Mouse (Mus musculus): Measurements from ENCODE around the gene 4933402D24Rik. TPM values are rescaled to one million over a fixed set of nuclear protein-coding genes. Genes with fewer than 3 reads are reported as not detected.

Gene 4933402D24Rik
- 0.09 TPM in 2 replicates for polyA plus RNA-seq (2015; fragmentation: Nextera tagmentation; extraction: Ambion mirVana)

- ATAC-seq (ENCODE audit: insufficient number of reproducible peaks, low FRiP score, low TSS enrichment, low read depth) = no peak
- H3K36me3 ChIP-seq = no peaks in the 10 kb centered on the region
Measured at GRCm38 (mm10) chr1:63769167-63769566, at the start of gene 4933402D24Rik. 4933402D24Rik (minus strand) TSS chr1:63769267.

GRCm38 (mm10) chr1:63808584-63808983, 39.5 kb upstream of the 4933402D24Rik start:
- Histone ChIP-seq H3K9me3 (replicated peaks) (no peaks in the 10 kb centered on the region), H3K27ac (replicated peaks) (no peak overlapping the region), H3K4me3 (replicated peaks) (no peak overlapping the region), H3K27me3 (no peaks in the 10 kb centered on the region), H3K36me3 (no peaks in the 10 kb centered on the region), H3K4me2 (replicated peaks) (no peak overlapping the region), H3K9ac (no peak overlapping the region), H3K4me1 (no peaks in the 10 kb centered on the region)
- no peak for ATAC-seq (ENCODE audit: insufficient number of reproducible peaks, low FRiP score, low TSS enrichment, low read depth)
- WGBS = 50% methylated on average over 3 of the region's 3 CpGs

More at GRCm38 (mm10) chr1:63769167-63769566, at the start of gene 4933402D24Rik:
- peaks cover 21% of the 10 kb centered on the region for H3K4me1 ChIP-seq
- H3K9ac ChIP-seq = no peak within 1 kb of the TSS
- WGBS = 60% methylated on average over 5 of the region's 5 CpGs
- H3K4me2 ChIP-seq (replicated peaks) = peak within 1 kb of the TSS; percentile 24; the same call in 1 of the 2 replicates
- H3K27ac ChIP-seq (replicated peaks) = peak within 1 kb of the TSS; percentile 63
- H3K9me3 ChIP-seq (replicated peaks) = no peaks in the 10 kb centered on the region
- H3K27me3 ChIP-seq = no peaks in the 10 kb centered on the region
- no peak within 1 kb of the TSS for H3K4me3 ChIP-seq (replicated peaks)

DNA sequence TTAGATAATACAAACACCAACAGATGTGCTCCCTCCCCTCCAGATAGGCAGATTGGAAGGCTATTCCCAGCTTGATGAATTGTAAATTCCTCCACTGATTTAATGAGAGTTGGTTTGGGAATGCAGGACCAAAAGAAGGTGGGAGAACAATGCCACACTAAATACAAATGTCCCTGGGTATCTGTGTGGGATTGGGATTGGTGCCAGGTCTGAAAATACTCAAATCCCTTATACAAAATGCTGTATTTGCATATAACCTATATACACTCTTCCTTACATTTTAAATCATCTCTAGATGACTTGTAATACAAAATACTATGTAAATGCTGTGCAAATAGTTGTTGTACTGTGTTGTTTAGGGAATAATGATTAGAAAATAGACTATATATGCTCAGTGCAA, 36.0 kb upstream of the 4933402D24Rik start:
- no peaks in the 10 kb centered on the region for H3K9me3 ChIP-seq (replicated peaks)
- H3K36me3 ChIP-seq = no peaks in the 10 kb centered on the region
- no peak overlapping the region for H3K9ac ChIP-seq
- H3K27ac ChIP-seq (replicated peaks) = no peak overlapping the region
- no peak overlapping the region for H3K4me2 ChIP-seq (replicated peaks)
- no peaks in the 10 kb centered on the region for H3K27me3 ChIP-seq
- ATAC-seq (ENCODE audit: insufficient number of reproducible peaks, low FRiP score, low TSS enrichment, low read depth) = no peak
- no peaks in the 10 kb centered on the region for H3K4me1 ChIP-seq
- no peak overlapping the region for H3K4me3 ChIP-seq (replicated peaks)

- Histone ChIP-seq H3K4me1 (no peaks in the 10 kb centered on the region), H3K27ac (replicated peaks) (no peak overlapping the region), H3K4me2 (replicated peaks) (no peak overlapping the region), H3K4me3 (replicated peaks) (no peak overlapping the region), H3K9ac (no peak overlapping the region), H3K36me3 (no peaks in the 10 kb centered on the region), H3K27me3 (no peaks in the 10 kb centered on the region), H3K9me3 (replicated peaks) (no peaks in the 10 kb centered on the region)
- no peak for ATAC-seq (ENCODE audit: insufficient number of reproducible peaks, low FRiP score, low TSS enrichment, low read depth)
Measured at GRCm38 (mm10) chr1:63794326-63794725, 25.3 kb upstream of the 4933402D24Rik start.

DNA sequence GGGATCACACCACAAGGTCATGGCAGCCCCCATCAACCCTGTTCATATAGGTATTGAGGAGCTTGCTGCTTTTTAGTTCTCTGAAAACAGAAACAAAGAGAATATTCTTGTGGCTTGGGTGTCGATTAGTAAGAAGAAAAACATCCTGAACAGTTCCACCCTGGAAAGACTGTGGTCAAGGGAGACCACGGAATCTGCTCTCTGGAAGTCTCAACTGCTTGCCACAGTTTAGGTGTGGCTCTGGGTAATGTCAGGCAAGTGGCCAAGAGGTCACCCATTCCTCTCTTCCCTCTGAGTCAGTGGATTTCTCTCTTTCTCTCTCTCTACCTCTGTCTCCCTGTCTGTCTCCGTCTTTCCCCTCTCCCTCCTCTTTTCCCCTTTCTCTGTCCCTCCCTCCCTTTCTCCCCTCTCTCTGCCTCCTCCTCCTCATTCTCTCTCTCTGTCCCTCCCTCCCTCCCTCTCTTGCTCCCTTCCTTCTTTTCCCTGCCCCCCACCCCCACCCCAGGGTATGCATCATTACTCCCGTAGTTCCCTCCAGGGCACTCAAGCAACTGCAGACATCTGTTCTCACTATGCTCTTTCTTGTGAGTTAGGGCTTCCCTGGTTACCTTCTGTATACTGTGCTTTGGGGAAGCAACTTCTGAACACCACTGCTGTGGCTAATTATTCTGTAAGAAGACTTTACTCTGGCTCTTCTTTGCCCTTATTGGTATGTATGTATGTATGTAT, 8.0 kb upstream of the 4933402D24Rik start:
- Histone ChIP-seq H3K9ac (no peak overlapping the region), H3K36me3 (no peaks in the 10 kb centered on the region), H3K9me3 (replicated peaks) (no peaks in the 10 kb centered on the region), H3K4me3 (replicated peaks) (no peak overlapping the region), H3K27me3 (no peaks in the 10 kb centered on the region), H3K27ac (replicated peaks) (no peak overlapping the region), H3K4me1 (no peaks in the 10 kb centered on the region), H3K4me2 (replicated peaks) (no peak overlapping the region)
- ATAC-seq (ENCODE audit: insufficient number of reproducible peaks, low FRiP score, low TSS enrichment, low read depth) = peak; percentile 43; the same call in 1 of the 2 replicates
- 31% methylated on average over 4 of the region's 4 CpGs for WGBS

DNA sequence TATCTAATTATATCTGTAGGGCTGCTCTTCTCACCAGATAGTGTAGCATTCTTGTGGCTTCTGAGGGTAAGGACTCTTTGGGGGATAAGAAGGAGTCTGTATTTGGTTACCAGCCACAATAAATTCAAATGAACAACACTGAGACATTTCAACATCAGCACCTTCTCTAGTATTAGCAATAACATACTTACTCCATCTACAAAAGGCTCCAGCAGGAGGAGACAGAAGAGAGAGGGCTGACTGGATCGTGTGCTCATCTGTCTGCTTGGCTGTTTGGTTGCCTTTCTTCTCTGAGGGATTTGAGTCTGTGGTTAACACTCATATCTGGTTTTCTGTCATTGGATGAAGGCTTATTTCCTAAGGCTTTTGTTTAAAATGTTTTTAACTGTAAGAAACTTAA, 7.3 kb upstream of the 4933402D24Rik start:
- no peaks in the 10 kb centered on the region for H3K9me3 ChIP-seq (replicated peaks)
- no peaks in the 10 kb centered on the region for H3K27me3 ChIP-seq
- H3K9ac ChIP-seq = no peak overlapping the region
- no peaks in the 10 kb centered on the region for H3K36me3 ChIP-seq
- 31% methylated on average over 1 of the region's 1 CpGs for WGBS
- no peak overlapping the region for H3K4me2 ChIP-seq (replicated peaks)
- ATAC-seq (ENCODE audit: insufficient number of reproducible peaks, low FRiP score, low TSS enrichment, low read depth) = no peak
- H3K27ac ChIP-seq (replicated peaks) = no peak overlapping the region
- H3K4me3 ChIP-seq (replicated peaks) = no peak overlapping the region
- H3K4me1 ChIP-seq = no peaks in the 10 kb centered on the region

DNA sequence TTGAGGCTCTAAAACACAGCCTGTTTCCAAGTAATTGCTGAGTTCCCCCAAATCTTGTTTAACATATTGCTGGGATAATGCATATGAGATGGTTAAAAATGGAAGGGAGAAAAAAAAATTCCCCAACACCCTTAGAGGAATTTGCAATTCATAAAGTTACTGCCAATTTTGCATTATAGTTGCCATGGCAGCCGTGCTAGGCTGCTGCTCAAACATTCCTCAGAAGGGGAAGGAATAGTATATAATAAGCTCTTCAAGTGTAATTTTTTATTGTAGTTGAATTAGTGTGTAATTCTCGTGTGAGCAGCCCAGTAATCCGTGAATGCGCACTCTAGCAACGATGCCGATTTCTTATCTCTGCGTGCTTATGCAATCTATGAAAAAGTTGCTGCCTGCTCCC, 1.2 kb upstream of the 4933402D24Rik start:
- Histone ChIP-seq H3K27ac (replicated peaks) (no peak overlapping the region), H3K4me2 (replicated peaks) (no peak overlapping the region), H3K36me3 (no peaks in the 10 kb centered on the region), H3K9me3 (replicated peaks) (no peaks in the 10 kb centered on the region), H3K4me3 (replicated peaks) (no peak overlapping the region), H3K4me1 (peaks cover 21% of the 10 kb centered on the region), H3K9ac (no peak overlapping the region), H3K27me3 (no peaks in the 10 kb centered on the region)
- 51% methylated on average over 7 of the region's 7 CpGs for WGBS
- no peak for ATAC-seq (ENCODE audit: insufficient number of reproducible peaks, low FRiP score, low TSS enrichment, low read depth)

GRCm38 (mm10) chr1:63768112-63768511, 955 bp downstream of the 4933402D24Rik start:
- H3K27ac ChIP-seq (replicated peaks) = peak overlapping the region; percentile 73
- ATAC-seq (ENCODE audit: insufficient number of reproducible peaks, low FRiP score, low TSS enrichment, low read depth) = peak; percentile 60; the same call in 1 of the 2 replicates
- H3K4me1 ChIP-seq = peaks cover 24% of the 10 kb centered on the region
- H3K4me2 ChIP-seq (replicated peaks) = peak overlapping the region; percentile 24; the same call in 1 of the 2 replicates
- H3K4me3 ChIP-seq (replicated peaks) = no peak overlapping the region
- H3K9me3 ChIP-seq (replicated peaks) = no peaks in the 10 kb centered on the region
- no peak overlapping the region for H3K9ac ChIP-seq
- no peaks in the 10 kb centered on the region for H3K27me3 ChIP-seq
- no peaks in the 10 kb centered on the region for H3K36me3 ChIP-seq
- WGBS = 36% methylated on average over 8 of the region's 8 CpGs

DNA sequence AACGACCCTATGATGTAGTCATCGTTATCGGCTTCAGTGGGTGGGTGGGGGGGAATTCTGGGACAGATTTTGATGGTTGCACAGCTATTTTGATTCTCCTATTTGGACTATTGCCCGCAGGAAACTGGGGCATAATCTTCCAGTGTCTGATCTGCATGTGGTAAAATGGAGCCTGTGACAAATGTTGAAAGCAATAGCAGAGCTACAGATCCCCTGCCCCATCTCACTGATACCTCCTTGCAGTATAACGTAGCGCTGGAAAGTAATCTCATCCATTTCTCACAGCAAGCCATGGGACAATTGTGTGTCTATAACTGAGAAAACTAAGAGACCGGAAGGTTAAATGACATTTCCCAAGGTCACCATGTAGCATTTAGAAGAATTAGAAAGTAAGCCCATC, 4.7 kb downstream of the 4933402D24Rik start:
- Histone ChIP-seq H3K9ac (no peak overlapping the region), H3K9me3 (replicated peaks) (no peaks in the 10 kb centered on the region), H3K36me3 (no peaks in the 10 kb centered on the region), H3K4me3 (replicated peaks) (no peak overlapping the region), H3K27me3 (no peaks in the 10 kb centered on the region), H3K4me2 (replicated peaks) (no peak overlapping the region), H3K27ac (replicated peaks) (no peak overlapping the region), H3K4me1 (peaks cover 13% of the 10 kb centered on the region)
- ATAC-seq (ENCODE audit: insufficient number of reproducible peaks, low FRiP score, low TSS enrichment, low read depth) = no peak
- whole genome bisulfite sequencing = 80% methylated on average over 7 of the region's 7 CpGs

DNA sequence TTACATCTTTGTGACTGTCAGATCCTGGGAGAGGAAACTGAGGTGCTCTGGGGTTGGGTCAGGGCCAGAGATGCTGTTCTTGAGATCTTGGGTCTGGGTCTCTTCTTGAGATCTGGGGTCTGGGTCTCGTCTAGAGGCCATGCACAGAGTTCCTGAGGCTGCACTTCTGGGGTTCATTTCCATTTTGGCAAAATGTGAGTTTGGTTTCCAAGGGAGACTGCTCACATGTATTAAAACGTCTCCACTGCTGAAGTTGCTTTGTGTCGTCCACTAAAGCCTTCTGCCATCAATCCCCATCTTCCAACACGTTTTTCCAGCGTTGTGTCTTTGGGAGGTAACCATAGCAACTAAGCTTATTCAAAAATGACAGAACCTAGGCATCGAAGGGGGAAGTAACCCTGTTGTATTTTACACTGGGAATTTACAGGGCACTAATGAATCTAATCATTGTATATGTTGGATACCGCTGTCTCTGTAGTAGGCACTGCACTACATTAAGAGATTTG, 5.1 kb downstream of the 4933402D24Rik start:
- H3K4me3 ChIP-seq (replicated peaks) = no peak overlapping the region
- H3K27ac ChIP-seq (replicated peaks) = no peak overlapping the region; the same call in 1 of the 2 replicates
- H3K9me3 ChIP-seq (replicated peaks) = no peaks in the 10 kb centered on the region
- no peak overlapping the region for H3K4me2 ChIP-seq (replicated peaks)
- no peak for ATAC-seq (ENCODE audit: insufficient number of reproducible peaks, low FRiP score, low TSS enrichment, low read depth)
- H3K27me3 ChIP-seq = no peaks in the 10 kb centered on the region
- peaks cover 13% of the 10 kb centered on the region for H3K4me1 ChIP-seq
- no peaks in the 10 kb centered on the region for H3K36me3 ChIP-seq
- WGBS = 57% methylated on average over 7 of the region's 7 CpGs
- H3K9ac ChIP-seq = no peak overlapping the region

GRCm38 (mm10) chr1:63763212-63763694, 5.8 kb downstream of the 4933402D24Rik start:
- ATAC-seq (ENCODE audit: insufficient number of reproducible peaks, low FRiP score, low TSS enrichment, low read depth) = no peak
- Histone ChIP-seq H3K9ac (no peak overlapping the region), H3K27ac (replicated peaks) (no peak overlapping the region; the same call in 1 of the 2 replicates), H3K36me3 (no peaks in the 10 kb centered on the region), H3K9me3 (replicated peaks) (no peaks in the 10 kb centered on the region), H3K27me3 (no peaks in the 10 kb centered on the region), H3K4me2 (replicated peaks) (no peak overlapping the region), H3K4me1 (peaks cover 7% of the 10 kb centered on the region; the same call in 1 of the 2 replicates), H3K4me3 (replicated peaks) (no peak overlapping the region)
- 24% methylated on average over 3 of the region's 3 CpGs for WGBS

Data from embryonic facial prominence, embryonic 15.5 days (tissue).